Mouse (Mus musculus) megakaryocyte, embryonic 14.5 days (primary cell): Measurements from ENCODE around the gene Il2ra.

ENCODE experiments used
- FLI1 ChIP-seq: IDR thresholded peaks from 2 replicates; pipeline ENCODE4 v1.6.1; 2012; ENCODE audit warnings: low read length, inconsistent platforms, mixed read lengths
- GATA1 ChIP-seq: IDR thresholded peaks from 3 replicates; pipeline ENCODE4 v1.6.1; 2012; ENCODE audit warnings: mixed read lengths, low read length, inconsistent platforms, borderline replicate concordance

DNA sequence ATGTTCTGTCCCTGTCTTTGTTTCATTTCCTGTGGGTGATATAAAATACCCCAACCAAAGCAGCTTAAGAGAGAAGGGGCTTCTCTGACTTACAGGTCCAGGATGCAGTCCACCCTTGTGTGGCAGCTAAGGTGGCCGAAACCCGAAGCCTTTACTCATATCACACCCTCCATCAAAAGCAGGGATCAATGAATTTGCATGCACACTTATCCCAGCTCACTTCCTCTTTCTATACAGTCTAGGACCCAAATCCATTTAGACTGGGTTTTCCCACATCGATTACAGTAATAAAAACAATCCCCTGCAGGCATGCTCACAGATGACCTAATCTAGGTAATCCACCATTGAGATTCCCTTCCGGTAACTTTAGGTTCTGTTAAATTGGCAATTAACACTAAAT, 43.9 kb downstream of the Il2ra start:
- TF ChIP-seq GATA1 (no peak), FLI1 (no peak)
